Mouse (Mus musculus) erythroblast, embryonic 14.5 days (primary cell): Measurements from ENCODE around the gene Smug1. TPM values are rescaled to one million over a fixed set of nuclear protein-coding genes. Genes with fewer than 3 reads are reported as not detected.

Source experiments
- H3K27me3 ChIP-seq: 2 replicates; pipeline ENCODE4 v1.6.1; 2012; ENCODE audit warnings: inconsistent platforms; ENCODE audit not compliant: control insufficient read depth
- H3K36me3 ChIP-seq: 2 replicates; pipeline ENCODE4 v1.6.1; 2012; ENCODE audit warnings: mild to moderate bottlenecking, inconsistent platforms; ENCODE audit not compliant: control insufficient read depth
- H3K4me1 ChIP-seq: 2 replicates; pipeline ENCODE4 v1.6.1; 2012; ENCODE audit warnings: inconsistent platforms; ENCODE audit not compliant: control insufficient read depth
- H3K4me3 ChIP-seq: replicated peaks from 2 replicates; pipeline ENCODE3; 2012; ENCODE audit warnings: moderate library complexity, mild to moderate bottlenecking, inconsistent platforms
- H3K9me3 ChIP-seq: 2 replicates; pipeline ENCODE4 v1.6.1; 2012; ENCODE audit warnings: low read length, inconsistent platforms, mixed read lengths; ENCODE audit not compliant: control insufficient read depth
- GATA1 ChIP-seq: IDR thresholded peaks from 2 replicates; pipeline ENCODE4 v1.6.1; 2012; ENCODE audit warnings: low read length, inconsistent platforms, mixed read lengths
- TAL1 ChIP-seq: IDR thresholded peaks from 3 replicates; pipeline ENCODE4 v1.6.1; 2012; ENCODE audit warnings: low read length, inconsistent platforms, mixed read lengths
- polyA plus RNA-seq: library from polyadenylated mRNA; stranded (reverse); fragments of >175 nt; gene quantifications from 2 replicates; pipeline ENCODE4 v1.2.3, GENCODE M21; 2012

Gene Smug1
- polyA plus RNA-seq, result 0.07 and 0.19 TPM in 2 replicates

DNA sequence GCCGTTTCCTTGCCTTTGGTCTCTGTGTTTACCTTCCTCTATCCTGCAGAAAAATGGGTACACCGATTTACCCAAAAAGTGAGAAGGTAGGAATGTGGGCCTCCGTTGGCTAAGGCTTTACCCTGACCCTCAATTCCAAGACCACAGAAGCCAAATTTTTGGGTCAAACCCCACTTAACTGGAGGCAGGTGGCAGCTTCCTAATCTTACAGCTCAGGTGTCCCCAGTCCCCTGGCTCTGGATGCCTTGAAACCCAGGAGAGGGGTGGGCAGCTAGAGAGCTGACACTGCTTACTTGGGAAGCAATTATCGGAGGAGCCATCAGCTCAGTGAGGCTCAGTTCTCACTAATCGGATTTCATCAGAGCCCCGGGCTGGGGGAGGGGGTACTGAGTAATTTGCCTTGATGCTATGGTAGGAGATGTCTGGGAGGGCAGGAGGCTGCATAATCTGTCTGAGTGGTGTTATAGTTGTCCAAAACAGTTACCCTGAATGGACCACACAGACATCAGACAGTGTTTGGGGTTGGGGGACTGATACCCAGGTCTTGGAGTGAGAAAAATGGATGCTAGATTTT, at the start of gene Smug1:
Smug1 (minus strand) TSS at position 51 of the 574 bp plus-strand sequence.
- H3K36me3 ChIP-seq, result no peaks in the 10 kb centered on the region
- H3K4me1 ChIP-seq, result peaks cover 39% of the 10 kb centered on the region
- TF ChIP-seq TAL1 (no peak), GATA1 (no peak)
- H3K4me3 ChIP-seq, result no peak within 1 kb of the TSS
- peaks cover 10% of the 10 kb centered on the region for H3K9me3 ChIP-seq
- H3K27me3 ChIP-seq, result peaks cover 68% of the 10 kb centered on the region

DNA sequence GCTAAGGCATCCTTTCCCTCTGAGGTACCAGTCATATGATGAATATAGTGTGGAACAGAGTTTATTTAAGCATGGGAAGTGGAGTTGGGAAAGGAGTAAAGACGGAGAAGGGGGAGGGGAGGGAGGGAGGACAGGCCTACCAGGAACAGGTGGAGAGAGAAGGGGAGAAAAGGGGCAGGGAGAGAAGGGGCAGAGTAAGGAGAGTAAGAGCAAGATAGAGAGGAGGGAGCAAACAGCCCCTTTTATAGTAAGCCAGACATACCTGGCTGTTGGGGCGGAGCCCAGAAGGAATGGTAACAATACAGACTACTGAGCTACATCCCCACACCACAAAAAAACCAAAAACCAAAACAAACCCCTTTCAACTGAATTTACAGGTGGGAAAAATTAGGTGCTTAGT, 49.2 kb upstream of the Smug1 start:
- TF ChIP-seq TAL1 (no peak), GATA1 (no peak)
- peaks cover 34% of the 10 kb centered on the region for H3K4me1 ChIP-seq
- no peaks in the 10 kb centered on the region for H3K27me3 ChIP-seq
- no peaks in the 10 kb centered on the region for H3K9me3 ChIP-seq
- no peak overlapping the region for H3K4me3 ChIP-seq
- peaks cover 82% of the 10 kb centered on the region for H3K36me3 ChIP-seq

DNA sequence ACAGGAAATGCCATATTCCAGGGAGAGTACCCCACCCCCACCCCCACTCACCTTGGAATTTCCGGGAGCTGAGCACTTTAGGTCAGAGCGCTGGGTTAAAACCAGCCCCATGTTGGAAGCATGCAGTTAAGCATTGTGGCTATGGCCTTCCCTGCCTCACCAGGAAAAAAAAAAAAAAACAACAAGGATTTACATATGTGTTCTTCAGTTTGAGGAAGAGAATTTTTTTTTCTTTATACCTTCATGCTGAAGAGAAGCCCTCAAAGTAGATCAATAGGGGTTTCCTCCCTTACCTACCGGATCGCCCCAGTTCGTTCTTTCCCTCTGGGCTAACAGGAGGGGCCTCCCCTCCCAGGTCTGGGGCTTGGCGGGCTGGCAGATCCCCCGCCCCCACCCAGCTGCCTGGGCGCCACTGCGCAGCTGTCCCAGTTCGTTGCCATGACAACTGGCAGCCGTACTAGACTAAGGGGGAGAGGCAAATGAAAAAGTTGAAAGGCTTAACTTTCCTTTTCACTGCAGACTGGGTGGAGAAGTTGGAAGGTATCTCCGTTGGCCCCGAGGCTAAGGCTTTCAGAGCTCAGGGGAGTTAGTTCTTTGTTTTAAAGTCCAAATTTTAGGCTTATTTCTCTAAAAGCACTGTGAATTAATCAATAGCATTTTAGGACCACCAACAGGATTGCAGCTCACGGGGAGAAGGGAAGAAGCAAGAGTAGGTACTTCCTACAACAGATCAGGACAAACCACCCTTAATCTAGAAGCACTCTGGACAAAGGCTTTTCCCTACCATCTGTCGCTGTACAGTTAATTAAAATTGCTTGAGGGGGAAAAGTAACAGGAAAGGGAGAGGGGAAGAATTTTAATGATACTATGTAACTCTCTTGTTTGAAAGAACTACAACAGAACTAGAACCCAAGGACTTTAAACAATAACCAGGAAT, 48.3 kb upstream of the Smug1 start:
- Histone ChIP-seq H3K4me1 (peaks cover 32% of the 10 kb centered on the region), H3K9me3 (no peaks in the 10 kb centered on the region), H3K36me3 (peaks cover 82% of the 10 kb centered on the region), H3K4me3 (peak overlapping the region; percentile 40), H3K27me3 (no peaks in the 10 kb centered on the region)
- no peak for TF ChIP-seq GATA1
- TF ChIP-seq TAL1, result no peak

- TF ChIP-seq GATA1 (no peak), TAL1 (no peak)
- Histone ChIP-seq H3K27me3 (no peaks in the 10 kb centered on the region), H3K9me3 (no peaks in the 10 kb centered on the region), H3K4me1 (peaks cover 26% of the 10 kb centered on the region), H3K36me3 (peaks cover 81% of the 10 kb centered on the region), H3K4me3 (no peak overlapping the region)
These were observed 47.3 kb upstream of the Smug1 start for GRCm38 (mm10) chr15:103214149-103214548.

DNA sequence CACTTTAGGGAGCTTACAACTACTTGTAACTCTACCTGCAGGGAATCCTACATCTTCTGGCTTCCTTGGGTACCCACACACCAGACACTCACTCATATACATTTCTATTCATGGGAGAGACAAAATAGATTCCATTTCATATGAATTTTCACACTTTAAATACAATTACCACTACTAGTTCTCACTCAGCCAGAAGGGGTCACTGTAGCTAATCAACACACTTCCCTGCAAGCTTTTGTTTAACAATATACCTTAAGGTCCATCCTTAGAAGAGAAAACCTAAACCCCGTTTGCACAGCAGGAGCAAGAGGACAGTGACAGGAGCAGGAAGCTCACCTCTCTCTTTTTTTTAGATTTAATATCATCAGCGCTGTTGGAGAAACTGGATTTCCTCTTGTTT, 38.3 kb upstream of the Smug1 start:
- H3K9me3 ChIP-seq, result no peaks in the 10 kb centered on the region
- no peak for TF ChIP-seq GATA1
- TF ChIP-seq TAL1, result no peak
- peaks cover 99% of the 10 kb centered on the region for H3K36me3 ChIP-seq
- H3K4me3 ChIP-seq, result no peak overlapping the region
- H3K27me3 ChIP-seq, result no peaks in the 10 kb centered on the region
- no peaks in the 10 kb centered on the region; the same call in 1 of the 2 replicates for H3K4me1 ChIP-seq

DNA sequence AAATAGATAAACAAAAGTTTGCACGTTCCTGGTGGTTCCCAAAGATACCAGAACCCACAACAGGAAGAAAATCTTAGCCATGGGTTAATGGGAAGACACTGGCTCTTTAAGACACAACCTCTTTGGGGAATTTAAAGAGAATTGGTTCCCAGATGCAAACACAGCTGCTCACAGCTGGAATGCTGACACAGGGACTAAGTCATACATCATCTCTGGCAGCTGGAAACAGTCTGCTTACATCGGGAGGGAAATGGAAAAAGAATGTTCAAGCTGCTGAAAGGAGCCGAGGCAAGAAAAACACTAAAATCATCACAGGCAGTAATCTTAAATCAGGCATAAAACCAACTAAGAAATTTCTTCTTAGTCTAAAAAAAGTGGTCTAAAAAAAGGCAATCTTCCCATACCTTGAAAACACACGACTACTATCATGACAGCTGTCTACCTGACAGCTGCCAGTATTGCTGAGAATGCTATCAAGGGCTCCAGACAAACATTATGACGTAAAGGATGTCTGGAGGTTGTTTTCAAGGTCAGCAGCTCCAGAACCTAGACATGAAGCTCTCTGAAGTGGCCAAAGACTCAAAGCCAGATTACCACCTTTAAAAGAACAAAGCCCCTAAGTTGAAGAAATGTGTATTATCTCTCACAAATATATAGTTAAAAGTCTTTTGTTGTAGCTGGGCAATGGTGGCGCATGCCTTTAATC, 35.3 kb upstream of the Smug1 start:
- Histone ChIP-seq H3K9me3 (no peaks in the 10 kb centered on the region), H3K27me3 (no peaks in the 10 kb centered on the region), H3K36me3 (peaks cover 100% of the 10 kb centered on the region), H3K4me3 (no peak overlapping the region), H3K4me1 (no peaks in the 10 kb centered on the region; the same call in 1 of the 2 replicates)
- no peak for TF ChIP-seq TAL1
- no peak for TF ChIP-seq GATA1

GRCm38 (mm10) chr15:103197785-103198184, 30.9 kb upstream of the Smug1 start:
- H3K4me3 ChIP-seq, result no peak overlapping the region
- no peaks in the 10 kb centered on the region for H3K9me3 ChIP-seq
- H3K27me3 ChIP-seq, result no peaks in the 10 kb centered on the region
- peaks cover 100% of the 10 kb centered on the region for H3K36me3 ChIP-seq
- TF ChIP-seq GATA1 (no peak), TAL1 (no peak)
- H3K4me1 ChIP-seq, result no peaks in the 10 kb centered on the region

- TF ChIP-seq TAL1 (no peak), GATA1 (no peak)
- Histone ChIP-seq H3K9me3 (no peaks in the 10 kb centered on the region), H3K4me3 (no peak overlapping the region), H3K27me3 (no peaks in the 10 kb centered on the region), H3K4me1 (no peaks in the 10 kb centered on the region), H3K36me3 (peaks cover 100% of the 10 kb centered on the region)
These were observed 29.9 kb upstream of the Smug1 start for GRCm38 (mm10) chr15:103196835-103197234.

DNA sequence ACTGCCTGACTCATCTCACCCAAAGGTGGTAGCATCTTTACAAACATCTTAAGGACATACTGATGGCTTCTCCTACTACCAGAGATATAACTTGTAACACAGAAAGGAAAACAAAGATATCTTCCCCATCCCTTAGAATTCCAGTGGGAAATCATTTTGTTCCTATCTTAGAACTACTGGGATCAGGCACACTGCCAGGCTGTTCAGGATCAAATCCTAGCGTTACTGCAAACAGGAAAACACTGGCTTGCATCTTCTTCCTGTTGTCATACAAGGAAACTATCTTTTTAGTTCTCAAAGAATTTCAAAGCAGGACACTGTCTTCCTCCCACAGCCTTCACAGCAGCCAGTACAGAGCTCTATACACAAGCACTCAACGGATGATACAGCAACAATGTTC, 26.7 kb upstream of the Smug1 start:
- TF ChIP-seq GATA1 (no peak), TAL1 (no peak)
- no peaks in the 10 kb centered on the region for H3K4me1 ChIP-seq
- H3K27me3 ChIP-seq, result no peaks in the 10 kb centered on the region
- no peaks in the 10 kb centered on the region for H3K9me3 ChIP-seq
- H3K4me3 ChIP-seq, result no peak overlapping the region
- peaks cover 96% of the 10 kb centered on the region for H3K36me3 ChIP-seq
